Mouse (Mus musculus) fat pad, adult 2 months (tissue): ENCODE measurements around the gene Zfp42.
"Not testable (repeated sequence)": the region's sequence is repeated elsewhere in the genome, so short reads cannot be mapped to it uniquely, and the experiment has no call there.

ENCODE experiments used
- DNase-seq: peaks from one replicate; pipeline ENCODE4 v3.0.0-alpha.2; 2011; ENCODE audit warnings: low read depth, low spot score; ENCODE audit errors: extremely low read depth

The Zfp42 gene

DNA sequence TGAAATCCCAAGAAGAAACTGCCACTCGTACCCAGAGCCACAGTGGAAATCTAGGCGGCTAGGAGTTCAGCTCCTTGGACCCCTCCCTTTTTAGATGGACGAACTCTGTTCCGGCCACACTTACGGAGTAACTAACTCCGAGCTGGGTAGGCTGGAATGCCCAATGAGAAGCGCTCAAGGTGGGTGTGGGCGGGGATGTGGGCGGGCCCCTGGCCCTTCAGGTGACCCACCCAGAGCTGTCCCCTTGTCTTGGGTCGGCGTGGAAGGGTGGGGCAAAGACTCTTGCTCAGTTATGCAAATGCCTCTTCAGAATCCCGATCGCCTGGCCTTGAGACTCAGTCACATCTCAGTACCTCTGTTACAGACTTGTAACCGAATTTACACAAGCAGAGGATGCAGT is at the start of gene Zfp42:
Gene Zfp42, minus strand, starts transcription at position 85 of the 400 bp plus-strand sequence.
- no peak for DNase-seq

DNA sequence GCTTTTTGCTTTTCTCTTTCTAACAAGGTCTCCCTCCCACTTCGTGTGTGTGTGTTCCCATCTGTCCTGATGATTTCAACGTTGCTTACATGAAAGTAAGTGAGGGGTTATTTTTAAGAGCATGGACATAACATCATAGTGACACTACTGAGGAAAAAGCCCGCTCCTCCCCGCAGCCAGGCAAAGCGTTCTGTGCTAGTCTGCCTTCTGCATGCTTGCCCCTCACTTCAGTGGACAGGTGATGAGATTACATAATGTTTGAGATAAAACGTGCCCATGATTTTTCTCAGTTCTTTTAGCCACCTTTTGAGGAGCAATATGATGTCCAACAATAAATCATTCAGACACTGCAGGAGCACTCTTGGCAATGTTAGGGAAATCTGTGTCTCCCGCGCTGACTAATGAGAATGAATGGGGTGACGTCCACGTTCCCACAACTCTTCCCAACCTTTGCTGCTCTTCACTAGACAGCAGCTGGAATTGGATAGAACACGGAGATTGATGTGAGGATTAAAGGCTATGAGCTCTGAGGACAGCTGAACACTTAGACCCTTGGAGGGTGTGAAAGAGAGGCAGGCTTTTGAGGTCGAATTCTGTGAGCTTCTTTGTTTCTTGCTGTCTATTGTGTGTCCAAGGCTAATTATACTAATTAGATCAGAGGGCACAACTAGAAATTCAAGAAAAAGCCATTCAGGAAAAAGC is 49.4 kb upstream of the Zfp42 start:
- no peak for DNase-seq

DNA sequence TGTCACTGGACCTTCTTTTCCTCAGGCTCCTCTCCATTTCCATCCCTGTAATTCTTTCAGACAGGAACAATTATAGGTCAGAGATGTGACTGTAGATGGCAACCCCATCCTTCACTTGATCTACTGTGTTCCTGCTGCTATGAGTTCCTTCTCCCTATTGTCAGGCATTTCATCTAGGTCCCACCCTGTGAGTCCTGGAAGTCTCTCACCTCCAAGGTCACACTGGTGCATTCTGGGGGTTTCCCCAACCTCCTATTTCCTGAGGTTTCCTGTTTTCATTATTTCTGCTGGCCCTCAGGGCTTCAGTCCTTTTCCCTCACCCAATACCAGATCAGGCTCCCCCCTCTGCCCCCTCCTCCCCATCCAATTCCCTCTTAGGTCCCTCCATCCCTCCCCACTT is 45.5 kb upstream of the Zfp42 start:
- DNase-seq: not testable (repeated sequence)

- DNase-seq: no peak
These were observed 31.8 kb upstream of the Zfp42 start for GRCm38 (mm10) chr8:43338555-43338954.

DNA sequence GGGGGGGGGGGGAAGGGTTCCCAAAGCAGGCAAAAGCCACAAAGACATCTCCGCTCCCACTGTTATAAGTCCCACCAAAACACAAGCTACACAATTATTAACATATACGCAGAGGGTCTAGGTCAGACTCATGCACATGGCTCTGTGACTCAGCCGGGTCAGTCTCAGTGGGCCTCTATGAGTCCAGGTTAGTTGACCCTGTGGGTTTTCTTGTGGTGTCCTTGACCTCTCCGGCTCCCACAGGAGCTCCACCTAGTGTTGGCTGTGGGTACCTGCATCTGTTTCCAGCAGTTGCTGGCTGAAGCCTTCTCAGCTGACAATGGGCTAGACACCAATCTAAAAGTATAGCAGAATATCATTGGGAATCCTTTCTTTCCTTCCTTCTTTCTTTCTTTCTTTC is 26.7 kb upstream of the Zfp42 start:
- DNase-seq: no peak

DNA sequence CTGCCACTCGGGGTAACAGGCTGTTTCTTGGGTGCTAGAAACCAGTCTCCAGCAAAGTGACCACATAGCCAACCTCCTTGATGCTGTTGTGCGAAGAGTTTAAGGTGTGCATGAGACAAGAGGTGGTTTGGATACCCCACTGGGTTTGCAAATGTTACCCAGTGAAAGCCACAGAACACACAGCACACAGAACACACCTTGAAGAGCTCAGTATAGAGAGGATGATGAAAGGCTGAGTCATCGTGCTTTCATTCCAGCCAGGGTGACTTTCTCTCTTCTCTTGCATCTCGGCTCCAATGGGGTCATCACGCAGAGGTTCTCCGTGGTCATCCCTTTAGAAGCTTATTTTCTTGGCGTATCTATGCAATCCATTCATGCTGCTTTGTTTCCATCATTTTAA is 24.9 kb upstream of the Zfp42 start:
- no peak for DNase-seq

- no peak for DNase-seq
These were observed 23.3 kb upstream of the Zfp42 start for GRCm38 (mm10) chr8:43329913-43330705.

- no peak for DNase-seq
These were observed 21.9 kb upstream of the Zfp42 start for GRCm38 (mm10) chr8:43328666-43329065.

DNA sequence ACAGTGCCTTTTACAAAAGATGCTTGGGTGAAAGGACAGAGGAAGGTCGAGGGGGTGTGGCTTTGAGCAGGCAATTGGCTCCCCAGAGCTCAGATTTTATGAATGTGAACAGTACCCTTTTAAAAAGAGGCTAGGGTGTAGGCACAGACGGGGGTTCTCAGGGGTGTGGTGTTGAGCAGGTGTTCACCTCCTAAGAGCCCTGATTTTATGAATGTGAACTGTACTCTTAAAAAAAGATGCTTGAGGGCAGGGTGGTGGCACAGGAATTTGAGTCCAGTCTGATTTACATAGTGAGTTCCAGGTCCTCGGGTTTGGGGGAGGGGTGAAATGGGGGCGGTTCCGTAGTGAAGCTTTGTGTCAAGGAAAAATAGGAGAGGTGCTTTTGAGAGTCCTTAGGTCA is 14.0 kb upstream of the Zfp42 start:
- no peak for DNase-seq

DNA sequence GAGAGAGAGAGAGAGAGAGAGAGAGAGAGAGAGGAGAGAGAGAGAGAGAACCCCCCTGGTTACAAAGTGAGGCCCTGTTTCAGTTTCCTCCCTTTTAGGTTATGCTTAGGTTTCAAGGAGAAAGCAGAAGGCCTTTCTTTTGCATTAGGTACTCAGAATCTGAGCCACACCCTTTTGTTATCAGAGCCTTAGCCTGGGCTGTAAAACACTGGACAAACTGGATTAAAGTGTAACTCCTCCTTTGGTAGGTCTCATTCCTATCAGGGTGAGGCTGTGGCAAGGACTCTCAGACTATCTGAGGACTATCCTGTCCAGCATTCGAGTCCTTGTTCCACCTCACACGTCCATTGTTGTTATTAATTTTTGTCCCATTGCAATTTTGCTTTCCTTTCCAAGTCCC is 1.4 kb upstream of the Zfp42 start:
- no peak for DNase-seq

DNA sequence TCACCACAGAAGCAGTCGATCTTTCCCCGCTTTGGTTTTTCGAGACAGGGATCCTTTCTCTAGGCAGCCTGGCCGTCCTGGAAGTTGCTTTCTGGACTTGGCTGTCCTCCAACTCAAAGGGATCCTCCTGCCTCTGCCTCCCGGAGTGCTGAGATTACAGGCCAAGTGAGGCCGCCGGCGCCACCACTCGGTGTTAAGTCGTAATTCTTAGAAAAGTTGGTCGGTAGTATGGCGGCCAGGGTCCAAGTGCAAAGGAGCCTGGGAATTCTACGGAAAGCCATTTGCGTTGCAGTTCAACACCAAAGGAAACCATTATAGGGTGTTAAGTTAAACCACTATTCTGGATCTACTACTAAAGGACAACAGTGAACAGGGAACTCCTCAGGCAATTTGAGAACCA is 1.1 kb downstream of the Zfp42 start:
- no peak for DNase-seq

DNA sequence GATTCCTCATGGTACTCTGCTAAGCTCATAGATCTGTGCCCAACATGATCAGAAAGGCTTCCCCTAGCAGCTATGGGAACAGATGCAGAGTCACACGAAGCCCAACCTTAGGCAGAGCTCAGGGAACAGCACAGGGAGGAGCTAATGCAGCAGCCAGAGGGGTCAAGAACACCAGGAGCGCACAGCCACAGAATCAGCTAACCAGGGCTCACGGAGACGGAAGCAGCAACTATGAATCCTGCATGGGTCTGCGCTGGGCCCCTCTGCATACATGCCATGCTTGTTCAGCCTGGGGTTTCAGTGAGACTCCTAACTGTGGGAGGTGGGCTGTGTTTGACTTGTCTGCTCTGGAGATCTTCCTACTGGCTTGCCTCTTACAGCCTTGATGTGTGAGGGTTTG is 7.0 kb downstream of the Zfp42 start:
- DNase-seq: no peak

DNA sequence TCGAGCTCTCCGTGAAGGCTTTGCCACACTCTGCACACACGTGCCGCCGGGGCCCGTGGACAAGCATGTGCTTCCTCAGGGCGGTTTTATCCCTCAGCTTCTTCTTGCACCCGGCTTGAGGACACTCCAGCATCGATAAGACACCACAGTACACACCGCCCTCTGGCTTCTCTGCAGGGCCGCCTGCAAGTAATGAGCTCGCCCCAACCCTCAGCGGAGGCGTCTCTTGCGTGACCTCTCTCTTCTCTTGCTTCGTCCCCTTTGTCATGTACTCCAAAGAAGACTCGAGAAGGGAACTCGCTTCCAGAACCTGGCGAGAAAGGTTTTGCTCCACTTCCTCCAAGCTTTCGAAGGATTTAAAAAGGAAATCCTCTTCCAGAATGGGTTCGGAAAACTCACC is 11.0 kb downstream of the Zfp42 start:
- DNase-seq: no peak

DNA sequence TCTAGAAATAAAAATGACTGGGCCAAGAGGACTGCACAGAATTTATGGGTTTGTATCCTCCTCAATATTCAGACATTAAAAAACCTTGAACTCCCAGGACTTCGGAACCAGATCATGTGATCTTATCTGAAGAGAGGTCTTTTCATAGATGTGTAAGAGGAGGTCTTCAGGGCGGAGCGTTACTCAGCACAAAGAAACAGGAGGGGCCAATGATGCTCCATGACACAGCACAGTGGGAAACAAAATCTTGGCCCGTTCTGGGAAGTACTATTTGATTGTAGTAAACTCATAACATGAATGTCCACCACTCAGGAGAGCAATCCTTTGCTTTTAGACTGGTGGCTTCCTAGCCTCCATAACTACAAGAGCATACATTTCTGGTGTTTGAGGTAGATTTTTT is 12.6 kb downstream of the Zfp42 start:
- no peak for DNase-seq

DNA sequence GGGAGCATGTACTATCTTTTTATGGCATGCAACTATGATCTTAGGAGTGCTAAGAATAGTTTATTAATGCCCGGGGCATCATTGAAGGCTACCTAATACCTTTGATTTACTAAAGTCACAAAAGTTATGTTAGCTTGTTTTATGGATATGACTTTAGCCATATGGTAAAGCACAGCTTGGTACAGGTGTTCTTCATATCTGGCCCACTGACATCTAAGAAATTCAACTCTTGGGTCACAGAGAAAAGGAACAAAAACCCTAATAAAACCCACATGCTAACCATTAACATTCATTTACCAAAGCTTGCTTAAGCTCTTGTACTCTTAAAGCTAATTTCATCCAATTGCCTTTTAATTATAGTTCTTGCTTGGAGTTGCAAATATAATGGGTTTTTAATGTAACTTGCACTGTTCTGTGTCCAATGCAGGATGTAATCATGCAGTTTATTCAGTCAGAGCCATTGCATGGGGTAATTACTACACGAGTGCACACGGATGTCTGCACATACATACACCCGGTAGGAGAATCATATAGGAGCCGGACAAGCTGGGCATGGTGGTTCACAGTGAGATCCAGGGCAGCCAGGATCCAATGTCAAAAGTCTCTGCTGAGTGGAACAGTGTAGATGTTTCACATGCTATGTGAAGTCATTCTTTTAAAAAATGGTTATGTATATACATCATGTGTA is 16.2 kb downstream of the Zfp42 start:
- no peak for DNase-seq

GRCm38 (mm10) chr8:43289781-43290180 is 17.0 kb downstream of the Zfp42 start:
- DNase-seq: no peak

GRCm38 (mm10) chr8:43288840-43289239 is 17.9 kb downstream of the Zfp42 start:
- no peak for DNase-seq

GRCm38 (mm10) chr8:43287456-43287855 is 19.3 kb downstream of the Zfp42 start:
- DNase-seq: no peak

DNA sequence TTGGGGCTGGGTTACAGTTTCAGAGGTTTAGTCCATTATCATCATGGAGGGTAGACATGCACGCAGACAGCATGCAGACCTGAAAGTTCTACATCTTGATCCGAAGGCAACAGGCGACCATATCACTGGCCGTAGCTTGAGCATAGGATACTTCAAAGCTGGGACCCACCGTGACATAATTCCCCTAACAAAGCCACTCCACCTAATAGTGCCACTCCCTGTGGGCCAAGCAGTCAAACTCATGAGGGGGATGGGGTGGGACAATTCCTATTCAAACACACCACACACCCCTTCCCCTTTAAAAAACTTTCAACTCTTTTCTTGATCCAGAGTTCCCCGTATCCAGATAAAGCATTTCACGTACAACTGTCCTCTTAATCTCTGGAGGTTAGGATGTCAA is 23.5 kb downstream of the Zfp42 start:
- no peak for DNase-seq

DNA sequence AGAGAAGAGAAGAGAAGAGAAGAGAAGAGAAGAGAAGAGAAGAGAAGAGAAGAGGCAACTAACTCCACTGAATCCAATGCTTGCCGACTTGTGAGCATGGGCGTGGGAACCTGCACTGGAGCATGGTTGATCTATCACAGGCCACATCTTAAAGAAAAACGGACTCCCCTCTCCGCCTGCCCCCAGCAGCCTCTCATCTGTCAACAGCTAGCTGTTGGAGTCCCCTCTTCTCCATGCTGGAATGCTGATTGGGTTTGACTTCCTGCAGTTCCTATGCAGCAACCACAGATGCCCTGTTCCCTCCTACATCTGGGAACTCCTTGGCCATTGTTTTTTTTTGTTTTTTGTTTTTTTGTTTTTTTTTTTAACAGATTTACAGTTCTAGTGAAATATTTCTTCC is 28.4 kb downstream of the Zfp42 start:
- no peak for DNase-seq

GRCm38 (mm10) chr8:43260961-43261360 is 45.8 kb downstream of the Zfp42 start:
- DNase-seq: no peak

DNA sequence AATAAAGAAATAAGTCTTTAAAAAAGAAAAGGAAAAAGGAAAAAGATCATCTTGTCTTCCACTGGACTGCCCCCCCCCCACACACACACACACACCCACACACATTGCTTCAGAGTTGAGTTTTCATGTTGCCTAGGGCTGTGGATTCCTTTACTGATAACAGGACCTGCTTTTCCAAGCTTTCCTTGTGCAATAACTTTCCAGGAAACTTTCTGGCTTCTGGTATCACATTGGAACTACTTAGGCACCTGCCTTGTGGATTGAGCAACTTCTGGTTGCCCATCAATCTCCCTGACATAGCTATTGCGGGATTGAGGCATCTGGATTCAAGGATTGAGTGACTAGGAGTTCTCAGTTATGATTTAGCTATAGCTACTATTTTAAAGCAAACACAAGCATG is 48.9 kb downstream of the Zfp42 start:
- DNase-seq: peak; percentile 75
